Mouse (Mus musculus): ENCODE data around the gene Slc44a1.

GRCm38 (mm10) chr4:53447773-53448172 is 7.6 kb downstream of the Slc44a1 start:
- TF ChIP-seq CTCF (IDR thresholded peaks at IDR 0.05; ENCODE audit: extremely low read depth, insufficient read length, insufficient replicate concordance, low read depth, low read length) (no peak), POLR2A (IDR thresholded peaks at IDR 0.05; ENCODE audit: low read depth, low read length) (no peak)

Data from small intestine, adult 2 months (tissue).